Mouse (Mus musculus) CD4-positive, CD25-positive, alpha-beta regulatory T cell, adult 2 months (primary cell): Measurements from ENCODE around the gene Cacnb2.

Experiments used
- DNase-seq: peaks from one replicate; pipeline ENCODE4 v3.0.0-alpha.2; 2012; ENCODE audit warnings: low read depth, low spot score

Gene Cacnb2

DNA sequence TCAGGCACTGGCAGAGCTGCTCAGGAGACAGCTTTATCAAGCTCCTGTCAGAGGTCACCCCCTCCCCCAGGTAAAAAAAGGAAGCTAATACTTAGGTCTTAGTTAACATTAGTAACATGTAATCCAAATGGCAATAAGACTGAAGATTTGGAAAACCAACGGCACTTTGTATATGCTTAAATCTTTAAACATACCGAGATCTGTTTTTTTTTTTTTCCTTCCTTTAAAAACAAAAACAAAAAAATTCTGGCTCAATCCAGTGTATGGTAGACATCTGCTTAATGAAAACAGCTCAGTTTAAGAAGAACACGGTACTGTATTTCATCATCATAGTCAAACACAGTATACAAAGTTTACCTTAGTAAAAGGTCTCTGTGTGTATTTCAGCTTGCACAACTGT, at the start of gene Cacnb2:
Cacnb2 (plus strand) TSS at position 301 of the 400 bp plus-strand sequence.
- DNase-seq, result no peak

DNA sequence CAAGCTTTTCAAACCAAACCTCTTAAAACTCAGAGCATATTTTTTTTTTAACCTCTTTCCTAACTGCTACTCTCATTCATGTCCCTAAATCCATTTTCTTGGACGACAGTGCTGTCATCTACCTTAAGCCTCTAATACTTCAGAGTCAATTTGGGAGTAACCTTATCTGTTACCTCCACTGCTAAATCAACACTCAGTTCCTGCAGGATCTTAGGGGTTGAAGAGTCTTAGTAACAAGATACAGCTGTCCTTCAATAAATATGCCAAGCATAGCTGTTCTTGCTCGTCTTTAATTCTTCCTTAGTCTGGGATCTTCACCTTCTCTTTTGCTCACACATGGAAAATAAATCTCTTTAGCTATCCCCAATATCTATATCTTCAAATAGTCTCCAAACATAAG, 34.9 kb upstream of the Cacnb2 start:
- DNase-seq, result no peak

DNA sequence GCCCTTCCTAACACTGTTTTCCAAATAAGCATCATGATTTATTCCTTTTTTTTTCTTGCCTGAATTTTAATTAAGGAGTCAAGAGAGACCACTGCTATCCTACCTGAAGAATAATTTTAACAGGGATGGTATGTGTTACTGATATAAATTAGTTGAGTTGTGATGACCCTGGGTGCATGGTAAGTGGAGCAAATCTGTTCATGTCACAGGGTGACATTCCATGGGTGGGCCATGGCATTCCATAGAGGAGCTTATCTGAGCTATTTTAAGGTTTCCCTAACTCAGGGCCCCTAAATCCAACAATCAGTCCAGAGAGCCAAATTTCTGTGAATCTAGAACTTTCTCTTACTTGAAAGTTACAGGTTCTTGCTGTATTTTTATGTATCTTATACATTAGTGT, 31.6 kb upstream of the Cacnb2 start:
- no peak for DNase-seq

DNA sequence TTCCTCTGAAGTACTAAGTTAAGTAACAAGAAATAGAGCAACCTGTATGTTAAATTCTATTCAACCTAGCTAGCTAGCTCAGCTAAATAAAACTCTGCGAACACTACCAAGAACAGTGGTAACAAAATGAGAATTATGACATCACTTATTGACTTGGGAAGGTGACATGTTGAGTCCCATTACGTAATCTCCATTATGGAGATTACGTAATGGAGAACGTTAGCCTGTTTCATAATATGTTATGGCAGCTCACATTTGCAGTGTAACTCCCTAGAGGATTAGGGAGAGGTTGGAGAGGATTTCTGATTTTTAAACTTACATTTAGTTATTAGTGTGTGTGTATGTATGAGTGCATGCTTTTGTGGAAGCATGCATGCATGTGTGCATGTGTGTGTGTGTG, 13.3 kb upstream of the Cacnb2 start:
- DNase-seq, result no peak

DNA sequence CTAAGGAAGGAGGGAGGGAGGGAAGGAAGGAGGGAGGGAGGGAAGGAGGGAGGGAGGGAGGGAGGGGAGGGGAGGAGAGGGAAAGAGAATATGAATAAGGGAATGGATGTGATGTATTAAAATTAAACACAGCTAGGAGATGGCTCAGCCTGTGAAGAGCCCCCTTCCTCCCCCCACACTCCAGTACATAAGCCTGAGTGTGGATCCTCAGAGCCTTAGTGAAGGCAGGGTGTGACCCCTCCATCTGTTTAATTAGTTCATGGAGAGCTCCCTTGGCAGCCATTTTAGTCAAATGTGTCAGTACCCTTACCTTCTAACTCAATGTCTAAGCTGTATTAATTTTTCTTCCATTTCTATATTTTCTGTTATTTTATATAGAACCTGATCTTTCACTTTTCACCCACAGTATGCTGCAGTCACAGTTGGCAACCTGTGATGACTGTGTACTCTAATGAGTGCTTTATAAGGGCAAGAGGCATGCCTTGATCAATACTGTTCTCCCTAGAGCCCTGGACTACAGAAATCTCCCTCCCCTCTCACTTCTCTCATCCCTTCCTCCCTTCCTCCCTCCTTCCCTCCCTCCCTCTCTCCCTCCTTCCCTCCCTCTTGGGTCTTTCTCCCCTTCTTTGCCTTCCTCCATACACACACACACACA, 4.9 kb upstream of the Cacnb2 start:
- no peak for DNase-seq

DNA sequence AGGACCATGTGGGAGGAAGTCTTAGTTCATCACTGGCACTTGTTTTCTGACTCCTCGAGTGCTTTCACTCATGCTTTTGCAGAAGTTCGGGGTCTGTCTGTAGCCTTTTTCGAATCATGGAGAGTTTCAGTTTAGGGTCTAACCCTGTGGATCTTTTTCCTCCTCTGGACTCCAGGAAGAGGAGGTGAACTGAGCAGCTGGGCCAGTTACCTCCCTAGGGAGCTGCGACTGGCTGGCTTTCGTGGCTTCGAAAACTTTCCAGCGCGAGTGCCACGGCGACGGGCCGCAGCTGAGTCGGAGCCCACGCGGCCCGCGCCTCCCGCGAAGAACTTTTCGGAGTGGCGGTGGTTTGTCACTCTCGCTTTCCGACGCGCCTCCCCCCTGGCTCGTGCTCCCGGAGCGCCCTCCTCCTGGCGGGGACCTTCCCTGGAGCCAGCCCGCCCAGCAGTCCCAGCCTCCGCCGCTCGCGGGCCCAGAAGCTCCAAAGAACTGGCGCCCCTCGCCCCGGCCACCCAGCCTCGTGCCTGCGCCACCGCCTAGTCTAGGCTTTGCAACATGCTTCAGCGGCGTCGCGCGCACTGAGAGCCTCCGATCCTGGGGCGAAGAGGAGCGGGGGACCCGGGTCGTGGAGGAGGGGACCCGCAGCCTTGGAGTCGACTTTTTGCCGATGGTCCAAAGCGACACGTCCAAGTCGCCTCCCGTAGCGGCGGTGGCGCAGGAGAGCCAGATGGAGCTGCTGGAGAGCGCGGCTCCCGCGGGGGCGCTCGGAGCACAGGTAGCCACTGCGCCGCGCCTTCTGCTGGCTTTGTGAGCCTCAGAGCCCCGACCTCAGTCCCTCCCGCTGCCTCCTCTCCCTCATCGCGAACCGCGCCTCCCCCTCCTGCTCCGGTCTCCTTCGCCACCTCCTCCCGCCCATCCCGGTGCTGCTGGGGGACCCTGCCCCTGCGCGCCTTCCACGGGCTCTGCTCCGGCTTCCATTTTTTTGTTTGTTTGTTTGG, 1.2 kb downstream of the Cacnb2 start:
- peak; percentile 5 for DNase-seq

DNA sequence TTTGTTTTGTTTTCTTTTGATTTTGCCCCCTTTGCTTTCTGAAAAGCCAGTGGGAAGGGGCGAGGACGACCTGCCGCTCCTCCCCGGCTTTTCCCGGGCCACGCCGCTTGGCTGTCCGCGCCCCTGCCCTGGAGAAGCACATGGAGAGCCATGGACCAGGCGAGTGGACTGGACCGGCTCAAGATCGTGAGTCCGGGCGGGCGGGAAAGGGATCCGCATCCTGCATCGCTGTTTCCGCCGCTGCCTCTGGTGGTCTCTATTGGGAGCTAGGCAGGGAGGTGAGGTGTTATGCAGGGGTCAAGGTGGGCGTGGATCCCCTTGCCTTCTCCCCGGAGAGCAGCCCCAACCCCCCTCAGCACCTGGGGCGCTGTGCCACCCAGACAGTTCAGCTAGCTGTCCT, 1.9 kb downstream of the Cacnb2 start:
- no peak for DNase-seq

DNA sequence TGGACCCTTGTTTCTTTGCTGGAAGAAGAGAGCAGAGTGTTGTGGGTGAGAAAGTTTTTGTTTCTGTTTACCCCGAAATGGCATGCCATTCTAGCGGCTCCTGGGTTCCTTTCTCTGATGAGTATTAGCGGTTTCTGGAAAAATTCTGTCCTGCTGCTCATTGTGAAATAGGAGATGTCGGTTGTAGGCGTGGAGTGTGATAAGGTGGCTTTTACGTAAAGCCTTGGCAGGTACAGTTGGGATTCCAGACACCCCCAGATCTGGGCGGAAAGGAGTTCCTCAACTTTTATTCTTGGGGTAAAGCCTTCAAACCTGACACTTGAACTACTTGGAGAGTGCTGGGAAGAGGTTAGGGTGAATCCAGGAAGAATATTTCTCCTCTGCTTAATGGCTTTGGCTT, 2.3 kb downstream of the Cacnb2 start:
- DNase-seq, result no peak

DNA sequence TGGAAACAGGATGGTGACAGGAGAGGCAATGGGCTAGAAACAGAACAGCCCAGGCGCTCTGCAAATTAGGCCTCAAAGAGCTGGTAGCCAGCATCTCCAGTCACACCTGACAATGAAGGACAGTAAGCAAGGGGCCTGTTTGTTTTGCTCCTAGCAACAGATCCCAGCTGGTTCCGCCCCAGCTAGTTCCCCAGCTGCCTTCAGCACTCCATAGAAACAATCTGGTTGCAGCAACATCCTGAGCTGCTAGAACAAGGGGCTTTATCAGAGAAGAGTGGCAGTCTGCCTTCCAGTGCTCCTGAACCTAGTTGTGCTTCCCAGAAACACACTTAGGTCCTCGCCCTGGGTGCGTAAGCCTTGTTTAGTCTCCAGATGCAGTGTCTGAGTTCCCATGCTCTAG, 5.7 kb downstream of the Cacnb2 start:
- DNase-seq, result no peak

DNA sequence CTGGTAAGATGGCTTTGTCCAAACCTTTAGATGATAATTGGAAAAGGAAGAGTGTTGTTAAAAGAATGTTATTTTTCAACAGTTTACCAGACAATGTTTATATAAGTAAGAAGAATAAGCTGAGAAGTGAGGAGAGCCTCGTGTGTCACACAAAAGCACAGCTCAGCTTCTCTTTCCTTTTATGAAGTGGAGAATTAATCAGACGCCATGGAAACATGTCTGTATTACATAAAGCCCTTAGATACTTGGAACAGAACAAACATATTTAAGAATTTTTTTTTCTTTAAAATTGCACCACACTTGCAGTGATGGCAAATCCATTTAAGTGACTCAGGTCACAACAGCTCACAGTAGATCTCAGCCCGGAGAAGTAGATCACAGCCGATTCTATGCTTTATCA, 9.8 kb downstream of the Cacnb2 start:
- DNase-seq, result no peak

DNA sequence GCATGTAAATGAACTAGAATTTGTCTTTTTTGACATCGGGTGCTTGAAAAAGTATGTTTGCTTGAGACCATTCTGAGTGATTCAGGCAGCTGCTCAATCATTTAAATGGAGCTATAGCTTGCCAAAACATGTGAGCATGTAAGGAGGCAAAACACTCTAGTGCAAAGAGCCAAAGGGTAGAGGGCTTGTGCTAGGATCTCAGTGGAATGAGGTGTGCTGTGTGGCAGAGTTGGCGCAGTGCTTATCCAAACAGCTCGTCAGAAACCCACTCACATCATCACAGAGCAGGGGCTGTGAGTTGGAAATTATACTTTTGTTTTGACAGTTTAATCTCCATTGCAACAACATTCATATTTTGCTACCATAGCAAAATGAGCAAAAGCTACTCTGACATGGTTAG, 13.5 kb downstream of the Cacnb2 start:
- no peak for DNase-seq

DNA sequence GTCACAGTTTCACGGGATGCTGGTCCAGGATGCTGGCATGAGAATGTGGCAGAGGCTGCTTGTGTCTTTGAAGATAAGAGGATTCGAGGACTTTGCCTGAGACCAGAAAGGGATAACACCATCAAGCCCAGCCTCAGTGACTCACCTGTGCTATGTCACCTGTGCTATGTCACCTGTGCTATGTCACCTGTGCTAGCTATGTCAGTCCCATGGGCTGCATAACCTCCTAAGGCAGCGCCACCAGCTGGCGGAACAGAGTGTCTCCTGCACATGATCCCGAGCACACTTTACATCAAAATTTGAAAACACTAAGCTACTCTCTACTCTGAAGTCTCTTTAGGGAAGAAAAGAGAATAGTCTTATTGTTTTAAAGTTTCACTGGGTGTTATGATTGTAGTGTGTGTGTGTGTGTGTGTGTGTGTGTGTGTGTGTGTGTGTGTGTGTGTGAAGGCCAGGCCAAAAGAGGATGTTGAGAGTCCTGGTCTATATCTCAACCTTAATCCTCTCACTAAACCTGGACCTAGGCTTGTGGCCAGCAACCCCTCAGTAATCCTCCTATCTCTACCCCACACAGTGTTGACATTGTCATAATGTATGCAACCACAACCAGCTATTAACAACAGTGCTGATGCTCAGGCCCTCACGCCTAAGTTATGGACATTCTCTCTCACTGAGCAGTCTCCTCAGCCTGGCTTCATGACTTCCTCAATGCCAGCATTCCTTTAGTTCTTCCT, 17.4 kb downstream of the Cacnb2 start:
- DNase-seq, result no peak

DNA sequence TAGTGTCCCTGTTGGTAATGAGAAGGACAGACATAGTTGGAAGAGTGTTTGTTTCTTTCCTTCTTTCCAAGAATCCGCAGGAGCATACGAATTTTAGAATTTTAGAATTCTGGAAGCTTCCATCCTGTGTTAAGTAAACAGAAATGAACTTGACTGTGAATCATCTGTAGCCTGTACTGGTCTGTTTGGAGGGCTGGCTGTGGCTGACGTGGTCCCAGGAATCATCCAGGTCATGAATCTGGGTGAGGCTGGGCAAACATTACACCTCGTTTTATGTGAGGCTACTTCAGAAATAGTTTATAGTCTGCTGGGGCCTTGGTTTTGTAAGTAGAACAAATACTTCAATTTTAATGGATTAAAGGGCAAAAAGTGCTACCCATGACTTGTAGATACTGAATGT, 18.0 kb downstream of the Cacnb2 start:
- no peak for DNase-seq

DNA sequence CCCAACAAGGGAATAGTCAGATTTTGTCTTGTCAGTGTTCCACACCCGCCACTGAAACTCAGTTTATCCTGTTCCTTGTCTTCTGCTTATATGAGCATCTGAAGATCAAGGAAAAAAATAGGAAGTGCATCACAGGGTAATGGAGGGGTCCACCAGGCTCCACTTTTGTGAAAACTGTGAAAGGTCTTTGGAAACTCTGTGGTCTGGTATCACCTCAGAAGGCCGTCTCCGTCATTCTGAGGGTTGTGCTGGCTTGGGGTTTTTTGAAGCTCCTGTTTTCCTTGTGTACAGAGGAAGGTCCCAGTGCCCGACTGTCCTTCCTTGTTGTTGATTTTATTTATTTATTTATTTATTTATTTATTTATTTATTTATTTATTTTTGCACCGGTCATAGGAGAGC, 20.9 kb downstream of the Cacnb2 start:
- no peak for DNase-seq

DNA sequence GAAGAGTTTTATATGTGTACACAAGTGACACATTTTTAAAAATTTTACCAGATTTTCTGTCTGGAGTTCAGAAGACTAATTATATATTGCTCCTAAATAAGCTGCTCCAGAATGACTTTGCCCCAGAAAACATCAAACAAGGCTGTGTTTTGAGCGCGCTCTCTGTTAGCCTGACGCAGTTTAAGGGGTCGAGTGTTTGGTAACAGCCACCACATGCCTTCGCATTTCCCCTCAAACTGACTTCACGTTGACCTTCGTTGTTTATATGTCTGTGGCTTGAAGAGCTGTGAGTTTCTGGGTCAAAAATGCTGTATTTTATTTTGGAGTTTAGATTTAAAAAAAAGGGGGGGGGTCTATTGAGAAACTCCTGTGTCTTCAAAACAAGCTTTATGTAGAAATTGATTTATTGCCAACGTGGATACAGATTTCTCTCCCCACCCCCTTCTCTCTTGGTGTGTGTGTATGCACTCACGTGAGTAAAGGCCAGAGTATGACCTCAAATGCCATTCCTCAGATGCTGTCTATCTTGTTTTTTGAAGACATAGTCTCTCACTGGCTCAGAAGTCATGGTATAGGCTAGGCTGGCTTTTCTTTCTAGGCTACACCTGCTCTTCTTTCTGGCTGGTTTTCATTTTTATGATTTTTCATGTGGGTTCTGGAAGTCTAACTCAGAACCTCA, 27.1 kb downstream of the Cacnb2 start:
- DNase-seq, result no peak

DNA sequence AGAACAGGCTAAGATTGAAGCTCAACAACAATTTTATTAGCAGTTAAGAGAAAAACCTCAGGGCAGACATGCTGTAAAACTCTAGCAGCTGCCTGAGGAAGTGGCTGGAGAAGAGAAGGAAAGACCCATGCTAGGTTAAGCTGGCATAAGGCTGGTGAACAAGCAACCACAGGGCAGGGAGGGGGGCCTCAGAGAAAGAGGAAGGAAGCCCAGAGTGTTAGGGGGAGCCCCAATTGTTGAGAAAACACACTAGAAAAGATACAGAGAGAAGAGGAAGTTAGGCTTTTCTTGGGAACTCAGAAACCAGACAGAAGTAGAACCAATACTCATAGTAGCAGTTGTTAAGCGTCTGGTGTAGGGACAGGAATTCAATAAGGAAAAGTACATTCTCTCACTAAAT, 28.7 kb downstream of the Cacnb2 start:
- DNase-seq, result peak; percentile 43

DNA sequence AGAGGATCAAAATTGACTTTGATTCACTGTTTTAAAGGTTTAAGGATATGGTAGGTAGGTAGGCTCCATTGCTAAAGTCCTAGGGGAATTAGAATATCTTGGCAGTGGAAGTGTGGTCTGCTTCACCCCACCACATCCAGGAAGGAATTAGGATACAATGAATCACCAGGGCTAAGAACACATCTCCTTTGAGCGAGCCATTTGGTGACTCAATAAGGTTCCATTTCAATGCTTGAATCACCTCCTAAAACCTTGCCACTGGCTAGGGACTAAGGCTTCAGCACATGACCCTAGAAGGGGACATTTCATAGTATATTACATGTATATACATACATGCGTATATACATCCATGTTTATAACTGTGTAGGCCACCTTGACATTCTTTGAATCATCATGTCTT, 30.3 kb downstream of the Cacnb2 start:
- DNase-seq, result no peak

DNA sequence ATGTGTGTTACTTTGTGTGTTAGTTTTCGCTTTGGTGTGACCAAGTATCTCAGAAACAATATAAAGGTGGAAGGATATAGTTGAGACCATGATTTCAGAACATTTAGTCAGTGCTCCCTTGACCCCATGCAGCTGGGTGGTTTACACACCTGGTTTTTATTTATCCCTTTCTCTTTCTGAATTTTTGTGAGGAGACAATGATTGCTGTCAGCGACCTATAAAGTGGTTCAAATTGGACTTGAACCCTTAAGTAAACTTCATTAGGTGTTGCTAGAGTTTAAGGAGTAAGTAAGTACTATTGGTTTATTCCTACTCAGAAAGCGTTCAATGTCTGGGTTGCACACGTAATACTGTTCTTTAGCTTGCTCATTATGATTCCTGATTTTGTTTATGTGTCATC, 36.4 kb downstream of the Cacnb2 start:
- DNase-seq, result no peak

DNA sequence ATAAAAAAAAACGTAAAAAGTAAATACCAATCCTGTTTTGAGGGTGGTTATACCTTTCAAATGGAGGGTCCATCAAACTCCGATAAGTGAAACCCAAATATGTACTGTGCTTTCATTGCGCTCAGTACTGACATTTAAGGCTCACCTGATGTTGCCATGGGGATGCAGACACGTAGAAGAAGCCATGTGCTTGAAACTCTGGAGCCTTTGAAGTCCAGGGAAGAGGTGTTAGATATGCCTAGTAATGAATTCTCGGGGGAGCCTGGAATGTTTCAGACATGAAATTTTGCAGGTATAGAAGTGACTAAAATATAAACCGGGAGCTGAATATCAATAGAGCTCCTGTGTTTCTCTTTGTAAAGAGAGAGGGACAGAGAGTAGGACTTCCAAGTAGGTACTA, 37.0 kb downstream of the Cacnb2 start:
- DNase-seq, result no peak

DNA sequence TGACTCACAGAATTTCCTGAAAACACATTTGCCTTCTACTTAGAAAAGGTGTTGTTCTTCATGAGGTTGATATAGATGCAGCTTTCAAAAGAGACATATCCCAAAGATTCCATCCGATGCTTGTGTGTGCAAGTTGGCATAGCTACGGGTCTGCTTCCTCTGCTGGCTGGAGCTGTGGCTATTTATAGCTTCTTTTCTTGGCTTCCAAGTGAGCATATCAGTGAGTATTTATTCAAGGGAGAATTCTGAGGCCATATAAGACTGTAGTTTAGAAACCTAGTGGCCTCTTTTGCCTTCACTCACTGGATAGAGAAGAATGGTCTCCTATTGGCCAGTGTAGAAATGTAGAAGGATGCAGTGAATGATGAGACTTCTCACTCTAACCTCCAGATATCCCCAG, 38.2 kb downstream of the Cacnb2 start:
- no peak for DNase-seq

DNA sequence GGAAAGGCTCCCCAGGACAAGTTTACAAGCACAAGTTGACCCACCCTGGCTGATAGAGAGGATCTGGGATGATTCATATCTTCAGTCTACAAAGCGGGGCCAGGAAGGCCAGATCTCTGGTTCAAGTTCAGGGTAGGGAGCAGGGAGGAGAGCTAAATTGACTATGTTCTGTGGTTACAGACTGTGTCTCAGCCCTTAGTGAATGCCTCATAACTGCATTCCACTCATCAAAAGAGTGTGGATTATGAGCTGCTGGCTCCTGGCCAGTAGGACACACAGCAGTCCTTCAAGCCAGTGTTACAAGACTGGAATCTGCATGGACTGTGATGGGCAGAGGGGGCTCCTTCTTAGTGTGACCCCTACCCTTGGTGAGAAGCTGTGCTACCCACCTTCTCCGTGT, 48.4 kb downstream of the Cacnb2 start:
- no peak for DNase-seq

DNA sequence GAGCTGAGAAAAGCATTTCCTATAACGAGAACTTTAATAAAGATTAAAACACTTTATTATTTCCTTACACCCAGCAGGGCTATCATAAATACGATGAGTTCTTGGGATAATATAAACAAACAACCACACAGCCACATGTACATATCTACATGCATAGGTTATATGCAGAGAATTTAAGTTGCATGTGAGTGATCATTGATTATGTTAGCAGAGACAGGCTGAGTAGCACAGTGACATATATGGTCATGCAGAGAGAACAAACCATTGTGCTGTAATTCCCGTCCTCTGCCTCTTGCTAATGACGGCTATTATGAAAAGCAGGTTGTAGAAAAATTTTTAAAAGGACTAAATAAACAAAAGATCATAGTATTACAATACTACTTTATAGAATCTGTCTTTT, 53.8 kb downstream of the Cacnb2 start:
- no peak for DNase-seq
